Mouse (Mus musculus): ENCODE results near the gene Stc2. TPM values are rescaled to one million over a fixed set of nuclear protein-coding genes. Genes with fewer than 3 reads are reported as not detected.

Gene Stc2
- 3.2 and 4.0 TPM in 2 replicates for total RNA-seq (2014; rRNA removed)
- 1.2 and 1.3 TPM in 2 replicates for polyA plus RNA-seq (2015; fragmentation: Nextera tagmentation; extraction: Ambion mirVana)

DNA sequence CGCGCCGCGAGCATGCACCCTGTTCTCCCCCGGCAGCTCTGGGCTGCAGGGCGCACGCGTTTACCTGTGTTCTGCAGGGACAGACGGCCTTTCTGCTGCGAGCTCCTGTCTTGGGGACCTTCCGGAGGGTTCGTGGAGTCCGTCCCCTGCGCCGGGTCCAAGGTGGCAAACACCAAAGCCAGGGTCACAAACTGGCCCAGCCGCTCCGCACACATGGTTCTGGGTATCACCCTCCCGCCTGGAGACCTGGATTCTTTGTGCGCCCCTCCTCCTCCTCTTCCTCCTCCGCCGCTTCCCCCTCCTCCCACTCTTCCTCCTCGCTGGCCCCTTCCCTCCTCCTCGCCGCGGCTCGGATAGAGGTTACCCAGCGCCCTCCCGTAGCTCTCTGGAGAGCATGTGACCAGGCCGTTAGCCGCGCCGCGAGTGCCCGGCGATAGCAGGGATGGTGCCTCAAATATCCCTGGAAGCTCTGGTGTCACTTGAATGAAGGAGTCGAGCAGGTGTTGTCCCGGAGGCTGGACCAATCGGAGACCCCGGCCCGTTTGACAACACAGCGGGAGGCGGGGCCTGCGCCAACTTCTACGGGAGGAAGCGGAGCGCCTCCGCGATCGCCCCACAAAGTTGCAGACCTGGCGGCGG lies at the start of gene Stc2:
Gene Stc2, minus strand, starts transcription at position 427 of the 639 bp plus-strand sequence.
- Histone ChIP-seq H3K36me3 (ENCODE audit: insufficient read depth, low read length) (no peaks in the 10 kb centered on the region), H3K27ac (0 out of 2 replicates have a peak within 1 kb of the TSS, but pooled peaks have one; percentile 15), H3K9me3 (ENCODE audit: low read length) (no peaks in the 10 kb centered on the region), H3K4me3 (ENCODE audit: low read length) (peak within 1 kb of the TSS; percentile 54), H3K4me2 (ENCODE audit: low read depth, low read length) (peak within 1 kb of the TSS; percentile 90), H3K4me1 (ENCODE audit: insufficient read depth, low read length) (peaks cover 10% of the 10 kb centered on the region), H3K27me3 (ENCODE audit: insufficient read depth, low read length) (peaks cover 10% of the 10 kb centered on the region; the same call in 1 of the 2 replicates), H3K9ac (replicated peaks; ENCODE audit: low read length) (peak within 1 kb of the TSS; percentile 44)
- no peak for TF ChIP-seq CTCF (IDR thresholded peaks at IDR 0.05; ENCODE audit: low read depth)
- DNase-seq (ENCODE audit: low spot score) (peak; percentile 81), ATAC-seq (peak; percentile 68)
- WGBS: under 1% methylated on average over 50 of the region's 51 CpGs

DNA sequence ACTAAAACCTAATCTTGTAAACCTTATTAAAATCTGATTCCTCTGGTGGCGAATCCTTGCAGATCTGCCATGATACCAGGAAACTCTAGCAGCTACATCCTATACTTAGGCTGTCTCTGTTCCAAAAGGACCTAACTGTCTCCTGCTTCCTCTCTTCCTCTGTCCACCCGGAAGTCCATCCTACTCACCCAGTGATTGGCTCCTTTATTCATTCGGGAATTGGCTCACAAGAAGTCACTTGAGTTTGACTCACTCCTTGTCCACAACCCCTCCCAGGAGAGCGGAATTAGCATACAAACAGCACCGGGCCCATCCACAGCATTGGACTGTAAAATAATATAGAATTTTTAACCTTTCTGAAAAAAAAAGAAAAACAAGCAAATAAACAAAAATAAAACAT lies 47.2 kb upstream of the Stc2 start:
- Histone ChIP-seq H3K4me1 (ENCODE audit: insufficient read depth, low read length) (no peaks in the 10 kb centered on the region), H3K27ac (no peak overlapping the region), H3K27me3 (ENCODE audit: insufficient read depth, low read length) (no peaks in the 10 kb centered on the region), H3K9ac (replicated peaks; ENCODE audit: low read length) (no peak overlapping the region), H3K9me3 (ENCODE audit: low read length) (no peaks in the 10 kb centered on the region), H3K4me3 (ENCODE audit: low read length) (no peak overlapping the region), H3K4me2 (ENCODE audit: low read depth, low read length) (no peak overlapping the region), H3K36me3 (ENCODE audit: insufficient read depth, low read length) (no peaks in the 10 kb centered on the region)
- no peak for DNase-seq (ENCODE audit: low spot score)
- TF ChIP-seq CTCF (IDR thresholded peaks at IDR 0.05; ENCODE audit: low read depth): no peak
- no peak for ATAC-seq
- 79% methylated on average over 5 of the region's 5 CpGs for WGBS

DNA sequence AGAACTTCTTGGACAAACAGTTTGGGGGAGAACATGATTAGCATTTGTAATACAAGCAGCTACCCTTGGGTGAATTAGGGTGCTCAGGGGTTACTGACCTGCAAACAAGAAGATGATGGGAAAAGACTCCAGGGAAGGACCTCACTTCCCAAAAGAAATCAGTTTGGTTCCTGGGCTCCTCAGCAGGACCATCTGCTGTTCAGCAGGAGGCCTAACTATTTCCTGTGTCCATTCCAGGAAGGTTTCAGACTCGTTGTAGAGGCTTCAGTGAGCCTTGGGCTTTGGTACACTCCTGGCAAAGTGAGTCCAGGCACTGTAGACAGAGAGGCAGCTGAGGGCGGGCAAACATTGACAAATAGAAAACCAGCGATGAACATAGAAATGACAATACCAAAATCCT lies 42.5 kb upstream of the Stc2 start:
- no peaks in the 10 kb centered on the region for H3K27me3 ChIP-seq (ENCODE audit: insufficient read depth, low read length)
- H3K9me3 ChIP-seq (ENCODE audit: low read length): no peaks in the 10 kb centered on the region
- no peak overlapping the region for H3K27ac ChIP-seq
- no peaks in the 10 kb centered on the region for H3K4me1 ChIP-seq (ENCODE audit: insufficient read depth, low read length)
- 78% methylated on average over 3 of the region's 3 CpGs for WGBS
- no peak overlapping the region for H3K4me2 ChIP-seq (ENCODE audit: low read depth, low read length)
- no peaks in the 10 kb centered on the region for H3K36me3 ChIP-seq (ENCODE audit: insufficient read depth, low read length)
- no peak for TF ChIP-seq CTCF (IDR thresholded peaks at IDR 0.05; ENCODE audit: low read depth)
- H3K4me3 ChIP-seq (ENCODE audit: low read length): no peak overlapping the region
- DNase-seq (ENCODE audit: low spot score) (no peak), ATAC-seq (no peak)
- no peak overlapping the region for H3K9ac ChIP-seq (replicated peaks; ENCODE audit: low read length)

DNA sequence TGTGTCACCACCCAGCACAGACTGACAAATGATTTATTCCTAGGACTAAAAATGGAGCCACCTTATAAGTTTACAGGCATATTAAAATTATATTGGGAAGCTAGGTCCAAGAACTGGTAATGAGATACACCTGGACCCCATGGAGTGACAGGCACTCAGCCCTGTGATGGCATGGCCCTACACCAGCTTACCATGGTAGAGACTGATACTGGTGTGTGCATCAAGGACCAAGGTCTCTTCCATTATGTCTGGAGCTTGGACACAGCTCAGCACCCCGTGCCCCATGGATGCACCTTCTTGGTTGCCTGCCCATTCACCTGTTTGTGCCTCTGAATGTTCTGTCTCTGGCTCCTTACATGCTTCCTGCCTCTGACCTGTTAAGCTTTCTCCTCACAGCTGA lies 36.9 kb upstream of the Stc2 start:
- no peak overlapping the region for H3K9ac ChIP-seq (replicated peaks; ENCODE audit: low read length)
- H3K36me3 ChIP-seq (ENCODE audit: insufficient read depth, low read length): no peaks in the 10 kb centered on the region
- no peaks in the 10 kb centered on the region for H3K9me3 ChIP-seq (ENCODE audit: low read length)
- no peak overlapping the region for H3K4me3 ChIP-seq (ENCODE audit: low read length)
- 84% methylated on average over 1 of the region's 1 CpGs for WGBS
- H3K27me3 ChIP-seq (ENCODE audit: insufficient read depth, low read length): no peaks in the 10 kb centered on the region
- no peak overlapping the region for H3K4me2 ChIP-seq (ENCODE audit: low read depth, low read length)
- no peak overlapping the region for H3K27ac ChIP-seq
- H3K4me1 ChIP-seq (ENCODE audit: insufficient read depth, low read length): no peaks in the 10 kb centered on the region
- ATAC-seq (no peak), DNase-seq (ENCODE audit: low spot score) (no peak)
- TF ChIP-seq CTCF (IDR thresholded peaks at IDR 0.05; ENCODE audit: low read depth): no peak

DNA sequence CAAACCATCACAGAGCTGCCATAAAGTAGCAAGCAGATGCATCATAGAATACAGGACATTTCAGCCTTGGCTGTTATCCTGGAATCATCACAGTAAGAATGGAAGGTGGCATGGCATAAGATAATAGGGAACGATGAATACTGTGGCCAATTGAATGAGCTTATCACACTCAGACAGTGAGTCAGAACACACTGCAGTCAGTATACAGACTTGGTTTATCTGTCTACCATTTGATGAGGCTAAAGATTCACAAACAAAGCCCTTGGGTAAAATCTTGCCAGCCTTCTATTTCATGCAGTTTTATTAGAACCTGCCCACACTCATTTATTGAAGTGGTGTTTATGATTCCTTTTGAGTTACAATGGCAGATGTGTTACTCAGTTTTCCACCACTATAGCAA lies 33.2 kb upstream of the Stc2 start:
- TF ChIP-seq CTCF (IDR thresholded peaks at IDR 0.05; ENCODE audit: low read depth): no peak
- no peaks in the 10 kb centered on the region for H3K9me3 ChIP-seq (ENCODE audit: low read length)
- DNase-seq (ENCODE audit: low spot score) (no peak), ATAC-seq (no peak)
- no peak overlapping the region for H3K4me3 ChIP-seq (ENCODE audit: low read length)
- no peaks in the 10 kb centered on the region for H3K36me3 ChIP-seq (ENCODE audit: insufficient read depth, low read length)
- no peak overlapping the region for H3K4me2 ChIP-seq (ENCODE audit: low read depth, low read length)
- 82% methylated on average over 1 of the region's 1 CpGs for WGBS
- no peaks in the 10 kb centered on the region for H3K27me3 ChIP-seq (ENCODE audit: insufficient read depth, low read length)
- no peaks in the 10 kb centered on the region for H3K4me1 ChIP-seq (ENCODE audit: insufficient read depth, low read length)
- H3K27ac ChIP-seq: no peak overlapping the region
- H3K9ac ChIP-seq (replicated peaks; ENCODE audit: low read length): no peak overlapping the region

DNA sequence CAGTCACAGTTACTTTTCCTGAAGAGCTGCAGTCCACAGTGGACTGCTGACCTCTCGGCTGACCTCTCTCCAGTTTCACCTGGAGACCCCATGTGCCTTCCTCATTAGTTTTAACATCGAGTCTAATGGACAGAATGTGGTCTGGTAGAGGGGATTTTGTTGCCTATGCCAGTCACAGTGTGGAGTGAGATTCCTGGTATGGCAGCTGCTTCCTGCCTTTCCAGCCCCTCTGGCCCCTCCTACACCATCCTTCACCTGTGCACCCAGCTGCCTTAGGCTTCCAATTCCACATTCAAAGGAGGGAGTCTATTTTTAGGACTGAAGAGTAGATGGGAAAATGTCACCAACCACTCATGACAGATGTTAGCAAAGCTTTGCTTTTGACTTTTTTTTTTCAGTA lies 28.7 kb upstream of the Stc2 start:
- Histone ChIP-seq H3K4me2 (ENCODE audit: low read depth, low read length) (no peak overlapping the region), H3K27ac (no peak overlapping the region), H3K9me3 (ENCODE audit: low read length) (no peaks in the 10 kb centered on the region), H3K9ac (replicated peaks; ENCODE audit: low read length) (no peak overlapping the region), H3K36me3 (ENCODE audit: insufficient read depth, low read length) (no peaks in the 10 kb centered on the region), H3K27me3 (ENCODE audit: insufficient read depth, low read length) (no peaks in the 10 kb centered on the region), H3K4me1 (ENCODE audit: insufficient read depth, low read length) (no peaks in the 10 kb centered on the region), H3K4me3 (ENCODE audit: low read length) (no peak overlapping the region)
- DNase-seq (ENCODE audit: low spot score): no peak
- no peak for ATAC-seq
- no peak for TF ChIP-seq CTCF (IDR thresholded peaks at IDR 0.05; ENCODE audit: low read depth)
- WGBS: 78% methylated on average over 2 of the region's 2 CpGs

DNA sequence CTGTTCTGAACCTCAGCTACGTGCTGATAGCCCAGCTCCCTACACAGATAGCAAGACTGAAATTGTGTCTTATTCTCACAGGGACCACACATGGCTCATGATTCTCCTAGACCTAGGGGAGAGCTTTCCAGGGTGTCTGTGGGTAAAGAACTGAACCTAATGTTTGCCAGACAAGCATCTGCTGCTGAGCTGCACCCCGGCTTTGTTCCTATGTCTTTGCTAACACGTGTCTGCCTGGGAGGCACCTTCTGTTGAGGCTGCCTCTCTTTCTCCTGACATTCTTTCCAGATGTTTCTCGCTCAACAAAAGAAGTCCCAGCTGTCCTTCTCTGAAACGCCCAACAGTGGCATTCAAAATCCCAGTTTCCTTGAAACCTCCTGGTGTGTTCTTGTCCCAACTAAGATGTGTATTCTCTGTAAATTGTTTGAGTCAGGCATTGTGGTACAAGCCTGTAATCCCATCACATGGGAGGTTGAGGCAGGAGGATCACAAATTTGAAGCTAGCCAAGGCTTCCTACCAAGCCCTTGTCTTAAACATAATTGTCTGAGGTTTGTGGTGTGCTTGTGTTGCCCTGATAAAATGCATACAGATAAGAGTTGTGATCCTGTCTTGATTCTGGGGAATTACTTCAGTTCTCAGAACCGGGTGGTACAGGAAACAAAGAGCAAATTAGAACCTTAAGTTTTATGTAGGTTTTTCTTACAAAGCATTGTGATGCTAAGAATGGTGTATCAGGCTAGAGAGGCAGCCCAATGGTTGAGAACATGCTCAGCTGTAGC lies 27.0 kb upstream of the Stc2 start:
- DNase-seq (ENCODE audit: low spot score): no peak
- no peak for TF ChIP-seq CTCF (IDR thresholded peaks at IDR 0.05; ENCODE audit: low read depth)
- Histone ChIP-seq H3K4me2 (ENCODE audit: low read depth, low read length) (no peak overlapping the region), H3K4me3 (ENCODE audit: low read length) (no peak overlapping the region), H3K9ac (replicated peaks; ENCODE audit: low read length) (no peak overlapping the region), H3K27ac (no peak overlapping the region), H3K4me1 (ENCODE audit: insufficient read depth, low read length) (no peaks in the 10 kb centered on the region), H3K27me3 (ENCODE audit: insufficient read depth, low read length) (no peaks in the 10 kb centered on the region), H3K36me3 (ENCODE audit: insufficient read depth, low read length) (no peaks in the 10 kb centered on the region), H3K9me3 (ENCODE audit: low read length) (no peaks in the 10 kb centered on the region)
- no peak for ATAC-seq
- 64% methylated on average over 6 of the region's 6 CpGs for WGBS
